Mouse (Mus musculus) spleen, adult 2 months (tissue): ENCODE results near the gene Nemp2. TPM values are rescaled to one million over a fixed set of nuclear protein-coding genes. Genes with fewer than 3 reads are reported as not detected.
A peak's percentile ranks its signal among the peaks of the same experiment; 100 is the strongest.

ENCODE experiments used
- DNase-seq, 2 experiments: peaks; one replicate each; pipeline versions ENCODE4 v3.0.0 to v3.0.0-alpha.2; 2012 to 2021; ENCODE audit warnings: low spot score in 2 of 2, low read depth in 1 of 2
- H3K27ac ChIP-seq: fragments of 200-500 bp; 2 replicates; pipeline ENCODE4 v1.5.1; 2012; ENCODE audit warnings: low read length, inconsistent platforms; ENCODE audit not compliant: insufficient read depth
- H3K27me3 ChIP-seq: fragments of 200-500 bp; 2 replicates; pipeline ENCODE4 v1.6.1; 2012; ENCODE audit warnings: mild to moderate bottlenecking, moderate library complexity, low read length, inconsistent platforms; ENCODE audit not compliant: control insufficient read depth, insufficient read depth
- H3K36me3 ChIP-seq: fragments of 200-500 bp; 2 replicates; pipeline ENCODE4 v1.6.1; 2012; ENCODE audit warnings: mild to moderate bottlenecking, low read length, inconsistent platforms; ENCODE audit not compliant: control insufficient read depth, insufficient read depth
- H3K4me1 ChIP-seq: fragments of 200-500 bp; 2 replicates; pipeline ENCODE4 v1.6.1; 2011; ENCODE audit warnings: inconsistent platforms; ENCODE audit not compliant: control insufficient read depth, insufficient read depth, insufficient read length
- H3K4me3 ChIP-seq: fragments of 200-500 bp; 2 replicates; pipeline ENCODE4 v1.5.1; 2011; ENCODE audit warnings: mild to moderate bottlenecking, inconsistent platforms; ENCODE audit not compliant: insufficient read depth, insufficient read length; ENCODE audit errors: extremely low read depth
- CTCF ChIP-seq: fragments of 200-500 bp; IDR thresholded peaks from 2 replicates; pipeline ENCODE4 v1.5.1; 2011; ENCODE audit warnings: mild to moderate bottlenecking, inconsistent platforms; ENCODE audit not compliant: insufficient read depth, insufficient read length, insufficient replicate concordance; ENCODE audit errors: extremely low read depth
- POLR2A ChIP-seq: fragments of 200-500 bp; IDR thresholded peaks from 2 replicates; pipeline ENCODE4 v1.6.1; 2011; ENCODE audit warnings: low read depth, low read length, inconsistent platforms
- WGBS: fragments of 180-500 bp; shearing (Covaris S2); methylation state at CpG from one replicate; pipeline ENCODE4 v1.1.7; 2018; 5-methylcytosine and 5-hydroxymethylcytosine counted together
- polyA plus RNA-seq: library from polyadenylated mRNA; depleted of rRNA; stranded (reverse); fragments of >200 nt; gene quantifications from 2 replicates; pipeline ENCODE4 v1.2.3, GENCODE M21; 2012

Gene Nemp2
- polyA plus RNA-seq, 1 experiment = 20.9 TPM

- H3K4me3 ChIP-seq = no peak overlapping the region
- TF ChIP-seq POLR2A = no peak
- no peak for TF ChIP-seq CTCF
Measured at GRCm38 (mm10) chr1:52638101-52638500, 7.6 kb downstream of the Nemp2 start.

GRCm38 (mm10) chr1:52639090-52639489, 8.6 kb downstream of the Nemp2 start:
- Histone ChIP-seq H3K36me3 (peaks cover 23% of the 10 kb centered on the region), H3K27ac (no peak overlapping the region), H3K4me3 (no peak overlapping the region), H3K27me3 (no peaks in the 10 kb centered on the region), H3K4me1 (no peaks in the 10 kb centered on the region; the same call in 1 of the 2 replicates)
- no peak for TF ChIP-seq CTCF
- no peak for TF ChIP-seq POLR2A
- DNase-seq = no peak
- 82% methylated on average over 7 of the region's 7 CpGs for whole genome bisulfite sequencing

More at GRCm38 (mm10) chr1:52638101-52638500, 7.6 kb downstream of the Nemp2 start:
- no peak for DNase-seq
- no peak overlapping the region for H3K27ac ChIP-seq
- no peaks in the 10 kb centered on the region for H3K27me3 ChIP-seq
- H3K4me1 ChIP-seq = no peaks in the 10 kb centered on the region; the same call in 1 of the 2 replicates
- WGBS = 95% methylated on average over 2 of the region's 2 CpGs
- peaks cover 22% of the 10 kb centered on the region for H3K36me3 ChIP-seq

GRCm38 (mm10) chr1:52640266-52640665, 9.8 kb downstream of the Nemp2 start:
- no peak for TF ChIP-seq POLR2A
- TF ChIP-seq CTCF = no peak
- peaks cover 31% of the 10 kb centered on the region for H3K36me3 ChIP-seq
- WGBS = 90% methylated on average over 6 of the region's 6 CpGs
- H3K27me3 ChIP-seq = no peaks in the 10 kb centered on the region
- no peaks in the 10 kb centered on the region; the same call in 1 of the 2 replicates for H3K4me1 ChIP-seq
- no peak overlapping the region for H3K4me3 ChIP-seq
- no peak for DNase-seq
- no peak overlapping the region for H3K27ac ChIP-seq

- TF ChIP-seq CTCF (no peak), POLR2A (no peak)
- no peak overlapping the region for H3K4me3 ChIP-seq
- WGBS = 86% methylated on average over 4 of the region's 4 CpGs
- no peaks in the 10 kb centered on the region for H3K4me1 ChIP-seq
- H3K27ac ChIP-seq = no peak overlapping the region
- peaks cover 34% of the 10 kb centered on the region for H3K36me3 ChIP-seq
- no peak for DNase-seq
- no peaks in the 10 kb centered on the region for H3K27me3 ChIP-seq
Measured at GRCm38 (mm10) chr1:52640736-52641135, 10.2 kb downstream of the Nemp2 start.

- peak; percentile 66 to 71 for DNase-seq
- Histone ChIP-seq H3K27me3 (no peaks in the 10 kb centered on the region), H3K36me3 (peaks cover 27% of the 10 kb centered on the region), H3K4me1 (peaks cover 2% of the 10 kb centered on the region; the same call in 1 of the 2 replicates), H3K4me3 (no peak overlapping the region), H3K27ac (no peak overlapping the region)
- 70% methylated on average over 11 of the region's 11 CpGs for WGBS
- TF ChIP-seq CTCF (peak; percentile 54; the same call in 1 of the 2 replicates), POLR2A (no peak)
Measured at GRCm38 (mm10) chr1:52648153-52649027, 17.9 kb downstream of the Nemp2 start.

GRCm38 (mm10) chr1:52650066-52650465, 19.6 kb downstream of the Nemp2 start:
- peak overlapping the region; percentile 14; the same call in 1 of the 2 replicates for H3K27ac ChIP-seq

GRCm38 (mm10) chr1:52652601-52653253, 22.2 kb downstream of the Nemp2 start:
- Histone ChIP-seq H3K36me3 (peaks cover 9% of the 10 kb centered on the region), H3K4me1 (peaks cover 8% of the 10 kb centered on the region; the same call in 1 of the 2 replicates), H3K27ac (peak overlapping the region; percentile 71), H3K4me3 (no peak overlapping the region), H3K27me3 (no peaks in the 10 kb centered on the region)
- no peak for DNase-seq
- TF ChIP-seq POLR2A = no peak
- WGBS = 70% methylated on average over 3 of the region's 3 CpGs

More at GRCm38 (mm10) chr1:52650066-52650465, 19.6 kb downstream of the Nemp2 start:
- H3K4me1 ChIP-seq = peaks cover 6% of the 10 kb centered on the region; the same call in 1 of the 2 replicates
- no peak for DNase-seq
- H3K36me3 ChIP-seq = peaks cover 21% of the 10 kb centered on the region
- no peaks in the 10 kb centered on the region for H3K27me3 ChIP-seq
- 75% methylated on average over 5 of the region's 5 CpGs for WGBS
- no peak overlapping the region for H3K4me3 ChIP-seq
- TF ChIP-seq CTCF (no peak), POLR2A (no peak)
